Mouse (Mus musculus): Measurements from ENCODE around the gene Olfr1357. TPM values are rescaled to one million over a fixed set of nuclear protein-coding genes. Genes with fewer than 3 reads are reported as not detected.

The Olfr1357 gene
- polyA plus RNA-seq, 1 experiment from 2014 or later = not detected

GRCm38 (mm10) chr10:78575105-78575632 lies 42.7 kb downstream of the Olfr1357 start:
- peak overlapping the region; percentile 59 for H3K4me2 ChIP-seq (ENCODE audit: low read depth, low read length)
- WGBS = 9% methylated on average over 13 of the region's 13 CpGs
- H3K9ac ChIP-seq (ENCODE audit: low read length) = peak overlapping the region; percentile 72
- H3K36me3 ChIP-seq (ENCODE audit: control insufficient read depth, insufficient read depth) = peaks cover 21% of the 10 kb centered on the region
- peaks cover 14% of the 10 kb centered on the region for H3K4me1 ChIP-seq (ENCODE audit: control insufficient read depth, insufficient read depth, low read length)
- peak overlapping the region; percentile 64 for H3K4me3 ChIP-seq (ENCODE audit: low read length)
- H3K9me3 ChIP-seq (replicated peaks; ENCODE audit: control insufficient read depth, low read length) = no peaks in the 10 kb centered on the region
- no peaks in the 10 kb centered on the region for H3K27me3 ChIP-seq (ENCODE audit: control insufficient read depth, insufficient read depth, low read length)
- ATAC-seq (replicated peaks; ENCODE audit: extremely low read depth, insufficient read depth, low FRiP score) = peak; percentile 21
- H3K27ac ChIP-seq (ENCODE audit: low read length) = peak overlapping the region; percentile 98

GRCm38 (mm10) chr10:78574250-78575104 lies 43.4 kb downstream of the Olfr1357 start, which contains the start of gene Ilvbl:
Ilvbl (plus strand) TSS chr10:78574346.
- Histone ChIP-seq H3K27ac (ENCODE audit: low read length) (peak within 1 kb of the TSS; percentile 98), H3K9me3 (replicated peaks; ENCODE audit: control insufficient read depth, low read length) (no peaks in the 10 kb centered on the region), H3K27me3 (ENCODE audit: control insufficient read depth, insufficient read depth, low read length) (no peaks in the 10 kb centered on the region), H3K9ac (ENCODE audit: low read length) (peak within 1 kb of the TSS; percentile 72), H3K4me2 (ENCODE audit: low read depth, low read length) (peak within 1 kb of the TSS; percentile 59), H3K4me1 (ENCODE audit: control insufficient read depth, insufficient read depth, low read length) (peaks cover 14% of the 10 kb centered on the region), H3K36me3 (ENCODE audit: control insufficient read depth, insufficient read depth) (peaks cover 16% of the 10 kb centered on the region), H3K4me3 (ENCODE audit: low read length) (peak within 1 kb of the TSS; percentile 64)
- under 1% methylated on average over 51 of the region's 51 CpGs for WGBS
- peak; percentile 87 for ATAC-seq (replicated peaks; ENCODE audit: extremely low read depth, insufficient read depth, low FRiP score)

GRCm38 (mm10) chr10:78573226-78573625 lies 44.6 kb downstream of the Olfr1357 start:
- Histone ChIP-seq H3K4me3 (ENCODE audit: low read length) (no peak overlapping the region), H3K27ac (ENCODE audit: low read length) (no peak overlapping the region), H3K36me3 (ENCODE audit: control insufficient read depth, insufficient read depth) (peaks cover 8% of the 10 kb centered on the region), H3K27me3 (ENCODE audit: control insufficient read depth, insufficient read depth, low read length) (no peaks in the 10 kb centered on the region), H3K9me3 (replicated peaks; ENCODE audit: control insufficient read depth, low read length) (no peaks in the 10 kb centered on the region), H3K9ac (ENCODE audit: low read length) (no peak overlapping the region), H3K4me1 (ENCODE audit: control insufficient read depth, insufficient read depth, low read length) (peaks cover 14% of the 10 kb centered on the region), H3K4me2 (ENCODE audit: low read depth, low read length) (no peak overlapping the region)
- ATAC-seq (replicated peaks; ENCODE audit: extremely low read depth, insufficient read depth, low FRiP score) = no peak
- WGBS = 60% methylated on average over 3 of the region's 3 CpGs

GRCm38 (mm10) chr10:78570897-78571296 lies 47.0 kb downstream of the Olfr1357 start:
- no peak overlapping the region for H3K9ac ChIP-seq (ENCODE audit: low read length)
- H3K27ac ChIP-seq (ENCODE audit: low read length) = no peak overlapping the region
- peaks cover 6% of the 10 kb centered on the region for H3K4me1 ChIP-seq (ENCODE audit: control insufficient read depth, insufficient read depth, low read length)
- no peak overlapping the region for H3K4me3 ChIP-seq (ENCODE audit: low read length)
- no peaks in the 10 kb centered on the region for H3K27me3 ChIP-seq (ENCODE audit: control insufficient read depth, insufficient read depth, low read length)
- H3K36me3 ChIP-seq (ENCODE audit: control insufficient read depth, insufficient read depth) = no peaks in the 10 kb centered on the region
- ATAC-seq (replicated peaks; ENCODE audit: extremely low read depth, insufficient read depth, low FRiP score) = no peak
- 52% methylated on average over 2 of the region's 2 CpGs for WGBS
- H3K9me3 ChIP-seq (replicated peaks; ENCODE audit: control insufficient read depth, low read length) = no peaks in the 10 kb centered on the region
- H3K4me2 ChIP-seq (ENCODE audit: low read depth, low read length) = no peak overlapping the region

GRCm38 (mm10) chr10:78570416-78570815 lies 47.5 kb downstream of the Olfr1357 start:
- Histone ChIP-seq H3K27ac (ENCODE audit: low read length) (no peak overlapping the region), H3K9ac (ENCODE audit: low read length) (no peak overlapping the region), H3K4me1 (ENCODE audit: control insufficient read depth, insufficient read depth, low read length) (0 out of 2 replicates have a peak, but pooled peaks cover 2% of the 10 kb centered on the region), H3K36me3 (ENCODE audit: control insufficient read depth, insufficient read depth) (no peaks in the 10 kb centered on the region), H3K4me3 (ENCODE audit: low read length) (no peak overlapping the region), H3K4me2 (ENCODE audit: low read depth, low read length) (no peak overlapping the region), H3K27me3 (ENCODE audit: control insufficient read depth, insufficient read depth, low read length) (no peaks in the 10 kb centered on the region), H3K9me3 (replicated peaks; ENCODE audit: control insufficient read depth, low read length) (no peaks in the 10 kb centered on the region)
- WGBS = 62% methylated on average over 6 of the region's 6 CpGs
- no peak for ATAC-seq (replicated peaks; ENCODE audit: extremely low read depth, insufficient read depth, low FRiP score)

GRCm38 (mm10) chr10:78569686-78570085 lies 48.2 kb downstream of the Olfr1357 start:
- Histone ChIP-seq H3K9me3 (replicated peaks; ENCODE audit: control insufficient read depth, low read length) (no peaks in the 10 kb centered on the region), H3K4me1 (ENCODE audit: control insufficient read depth, insufficient read depth, low read length) (no peaks in the 10 kb centered on the region), H3K36me3 (ENCODE audit: control insufficient read depth, insufficient read depth) (no peaks in the 10 kb centered on the region), H3K27me3 (ENCODE audit: control insufficient read depth, insufficient read depth, low read length) (no peaks in the 10 kb centered on the region), H3K27ac (ENCODE audit: low read length) (no peak overlapping the region), H3K4me3 (ENCODE audit: low read length) (no peak overlapping the region), H3K9ac (ENCODE audit: low read length) (no peak overlapping the region), H3K4me2 (ENCODE audit: low read depth, low read length) (no peak overlapping the region)
- WGBS = 50% methylated on average over 3 of the region's 3 CpGs
- ATAC-seq (replicated peaks; ENCODE audit: extremely low read depth, insufficient read depth, low FRiP score) = no peak

- WGBS = 63% methylated on average over 3 of the region's 3 CpGs
- Histone ChIP-seq H3K4me1 (ENCODE audit: control insufficient read depth, insufficient read depth, low read length) (no peaks in the 10 kb centered on the region), H3K9ac (ENCODE audit: low read length) (no peak overlapping the region), H3K36me3 (ENCODE audit: control insufficient read depth, insufficient read depth) (no peaks in the 10 kb centered on the region), H3K27me3 (ENCODE audit: control insufficient read depth, insufficient read depth, low read length) (no peaks in the 10 kb centered on the region), H3K9me3 (replicated peaks; ENCODE audit: control insufficient read depth, low read length) (no peaks in the 10 kb centered on the region), H3K4me3 (ENCODE audit: low read length) (no peak overlapping the region), H3K27ac (ENCODE audit: low read length) (no peak overlapping the region), H3K4me2 (ENCODE audit: low read depth, low read length) (no peak overlapping the region)
- ATAC-seq (replicated peaks; ENCODE audit: extremely low read depth, insufficient read depth, low FRiP score) = no peak
Observed at GRCm38 (mm10) chr10:78569191-78569590, 48.7 kb downstream of the Olfr1357 start.

GRCm38 (mm10) chr10:78565070-78565469 lies 52.8 kb downstream of the Olfr1357 start:
- Histone ChIP-seq H3K4me3 (ENCODE audit: low read length) (no peak overlapping the region), H3K27ac (ENCODE audit: low read length) (no peak overlapping the region), H3K4me2 (ENCODE audit: low read depth, low read length) (no peak overlapping the region), H3K9ac (ENCODE audit: low read length) (no peak overlapping the region), H3K36me3 (ENCODE audit: control insufficient read depth, insufficient read depth) (no peaks in the 10 kb centered on the region), H3K9me3 (replicated peaks; ENCODE audit: control insufficient read depth, low read length) (no peaks in the 10 kb centered on the region), H3K27me3 (ENCODE audit: control insufficient read depth, insufficient read depth, low read length) (no peaks in the 10 kb centered on the region), H3K4me1 (ENCODE audit: control insufficient read depth, insufficient read depth, low read length) (no peaks in the 10 kb centered on the region)
- 63% methylated on average over 1 of the region's 1 CpGs for WGBS
- ATAC-seq (replicated peaks; ENCODE audit: extremely low read depth, insufficient read depth, low FRiP score) = no peak

All from heart, embryonic 16.5 days (tissue).